Mouse (Mus musculus) large intestine, adult 2 months (tissue): ENCODE results near the gene Lrp11. TPM values are rescaled to one million over a fixed set of nuclear protein-coding genes. Genes with fewer than 3 reads are reported as not detected.

ENCODE experiments used
- polyA plus RNA-seq: library from polyadenylated mRNA; depleted of rRNA; stranded (reverse); fragments of >200 nt; gene quantifications from 2 replicates; pipeline ENCODE4 v1.2.3, GENCODE M21; 2012; rRNA removed

Lrp11 gene
- polyA plus RNA-seq, 1 experiment, result 1.7 TPM

Other genes with a start within 250 kb of the Lrp11 start
- 0.69 and 0.93 TPM in 2 replicates for gene Ulbp1, start 116.2 kb upstream of the Lrp11 start, polyA plus RNA-seq
- 8.4 and 13.5 TPM in 2 replicates for gene Nup43, start 77.7 kb downstream of the Lrp11 start, polyA plus RNA-seq
- gene Pcmt1, start 91.3 kb downstream of the Lrp11 start, polyA plus RNA-seq, result 17.4 and 19.6 TPM in 2 replicates
- gene Lats1, start 91.4 kb downstream of the Lrp11 start, polyA plus RNA-seq, result 10.3 and 15.1 TPM in 2 replicates
- gene Katna1, start 136.2 kb downstream of the Lrp11 start, polyA plus RNA-seq, result 5.1 and 6.4 TPM in 2 replicates
- 18.5 and 20.8 TPM in 2 replicates for gene Ginm1, start 203.0 kb downstream of the Lrp11 start, polyA plus RNA-seq
- 4.3 and 5.1 TPM in 2 replicates for gene Ppil4, start 203.1 kb downstream of the Lrp11 start, polyA plus RNA-seq
- 6.5 and 10.3 TPM in 2 replicates for gene Zc3h12d, start 242.7 kb downstream of the Lrp11 start, polyA plus RNA-seq